11 mouse cellular contexts compared by ENCODE assay signal in the genomic region with DNA sequence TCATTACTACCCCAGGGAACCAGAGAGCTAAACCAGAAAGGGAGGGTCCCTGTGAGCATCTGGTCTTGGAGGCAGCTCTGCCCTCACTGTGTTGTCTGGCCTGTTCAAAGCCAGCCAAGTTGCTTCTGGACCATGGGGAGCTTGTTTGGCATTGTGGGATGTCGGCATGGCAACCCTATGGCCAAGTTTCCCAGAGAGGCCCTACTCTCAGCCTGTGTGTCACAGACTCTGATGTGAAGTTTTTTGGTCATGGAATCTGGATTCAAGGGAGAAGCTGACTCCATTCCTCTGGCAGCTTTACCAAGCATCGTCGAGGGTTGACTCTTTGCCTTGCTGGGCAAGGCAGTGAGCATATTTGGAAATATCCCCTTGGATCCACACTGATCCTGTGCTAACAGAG. TPM values are rescaled to one million over a fixed set of nuclear protein-coding genes. Genes with fewer than 3 reads are reported as not detected.
A peak's percentile ranks its signal among the peaks of the same experiment; 100 is the strongest.
DNase-seq lines count a peak whose midpoint lies in the region; ATAC-seq and TF ChIP-seq lines count a peak whose summit lies in the region.
"Had no signal": no experiment of that assay in that cellular context is flagged by ENCODE, and none has a peak within 500 bp of the region (broad histone marks: within the 10 kb centered on the region; RNA-seq: fewer than 3 reads in every experiment).

No protein-coding gene starts in this region.

- peaks cover 6% of the 10 kb centered on the region; the same call in 1 of the 2 replicates for H3K27me3 ChIP-seq in heart, adult 2 months (ENCODE audit: control insufficient read depth, insufficient read depth, low read length)
- H3K27me3 ChIP-seq in heart, embryonic 10.5 days (ENCODE audit: insufficient read depth, poor library complexity, severe bottlenecking), result peaks cover 73% of the 10 kb centered on the region
- no peaks in the 10 kb centered on the region for H3K27me3 ChIP-seq in midbrain, postnatal 0 days (ENCODE audit: insufficient read depth, low read length)
- peaks cover 11% of the 10 kb centered on the region for H3K27me3 ChIP-seq in midbrain, embryonic 11.5 days (ENCODE audit: control insufficient read depth, insufficient read depth, low read length)
- H3K27me3 ChIP-seq in liver, embryonic 11.5 days (replicated peaks; ENCODE audit: control insufficient read depth, insufficient read depth, low read length), result peaks cover 62% of the 10 kb centered on the region

- TF ChIP-seq POLR2A in heart, adult 2 months (IDR thresholded peaks at IDR 0.05; ENCODE audit: insufficient read depth, low read depth, low read length), result no peak

- H3K36me3 ChIP-seq in heart, adult 2 months (ENCODE audit: control insufficient read depth, insufficient read depth, low read length), result no peaks in the 10 kb centered on the region
- H3K36me3 ChIP-seq in heart, embryonic 10.5 days, result no peaks in the 10 kb centered on the region
- no peaks in the 10 kb centered on the region for H3K36me3 ChIP-seq in midbrain, postnatal 0 days (ENCODE audit: insufficient read depth, low read length)
- H3K36me3 ChIP-seq in midbrain, embryonic 11.5 days (ENCODE audit: control insufficient read depth, insufficient read depth, low read length), result no peaks in the 10 kb centered on the region
- H3K36me3 ChIP-seq in liver, embryonic 11.5 days (ENCODE audit: control insufficient read depth, insufficient read depth, low read length), result no peaks in the 10 kb centered on the region
- H3K36me3 ChIP-seq: limb, embryonic 15.5 days had no signal

- no peak overlapping the region for H3K9ac ChIP-seq in heart, adult 2 months (ENCODE audit: low read depth, low read length)
- H3K9ac ChIP-seq in midbrain, postnatal 0 days (replicated peaks; ENCODE audit: low read length, poor library complexity, severe bottlenecking), result no peak overlapping the region
- H3K9ac ChIP-seq in midbrain, embryonic 11.5 days (ENCODE audit: low read length), result no peak overlapping the region
- H3K9ac ChIP-seq in liver, embryonic 11.5 days (ENCODE audit: low read depth, low read length), result no peak overlapping the region
- H3K9ac ChIP-seq: limb, embryonic 15.5 days had no signal

- ATAC-seq in midbrain, postnatal 0 days (ENCODE audit: low FRiP score), result no peak
- no peak for ATAC-seq in midbrain, embryonic 11.5 days (ENCODE audit: low FRiP score)
- no peak for ATAC-seq in liver, embryonic 11.5 days (replicated peaks; ENCODE audit: low FRiP score)

- no peaks in the 10 kb centered on the region for H3K79me2 ChIP-seq in heart, adult 2 months (replicated peaks; ENCODE audit: control insufficient read depth, insufficient read depth, low read length)

- 57% methylated on average over 3 of the region's 3 CpGs for WGBS in heart, adult 2 months
- WGBS in heart, embryonic 10.5 days, result 65% methylated on average over 3 of the region's 3 CpGs
- 59% methylated on average over 3 of the region's 3 CpGs for WGBS in midbrain, postnatal 0 days
- 69% methylated on average over 3 of the region's 3 CpGs for whole genome bisulfite sequencing in midbrain, embryonic 11.5 days
- 68% methylated on average over 3 of the region's 3 CpGs for whole genome bisulfite sequencing in liver, embryonic 11.5 days

- peak; percentile 51 to 63 for DNase-seq in heart, adult 2 months
- DNase-seq in heart, embryonic 10.5 days (ENCODE audit: low spot score), result no peak
- peak; percentile 76 for DNase-seq in midbrain, postnatal 0 days (ENCODE audit: low spot score)
- no peak for DNase-seq in midbrain, embryonic 11.5 days (ENCODE audit: low spot score, missing footprints)
- peak; percentile 19 to 42 for DNase-seq in gastrocnemius, postnatal 4 days (ENCODE audit: low spot score in 2 of 2)
- no peak for DNase-seq in liver, embryonic 11.5 days (ENCODE audit: low spot score)
- DNase-seq in adrenal gland, postnatal 36 days, result no peak
- DNase-seq in left cerebral cortex, postnatal 36 days (ENCODE audit: low spot score in 2 of 2), result no peak
- DNase-seq: cerebellum, adult 11 months had no signal

- intact Hi-C loops in heart, adult 2 months (cut with DNase I), result loop anchor here (5.0 kb wide), 1 partner anchor 50 kb away; no protein-coding TSS in a partner anchor
- intact Hi-C loops in left cerebral cortex, postnatal 36 days (cut with DNase I), result no loop called here

- peaks cover 2% of the 10 kb centered on the region for H3K4me1 ChIP-seq in heart, adult 2 months (ENCODE audit: control insufficient read depth, insufficient read depth, low read length)
- H3K4me1 ChIP-seq in heart, embryonic 10.5 days, result peaks cover 36% of the 10 kb centered on the region
- peaks cover 10% of the 10 kb centered on the region; the same call in 1 of the 2 replicates for H3K4me1 ChIP-seq in midbrain, postnatal 0 days (ENCODE audit: insufficient read depth, low read length)
- peaks cover 36% of the 10 kb centered on the region for H3K4me1 ChIP-seq in midbrain, embryonic 11.5 days (ENCODE audit: control insufficient read depth, insufficient read depth, low read length)
- H3K4me1 ChIP-seq in liver, embryonic 11.5 days (replicated peaks; ENCODE audit: control insufficient read depth, insufficient read depth, low read length), result peaks cover 4% of the 10 kb centered on the region; the same call in 1 of the 2 replicates

- H3K4me3 ChIP-seq in heart, adult 2 months, result no peak overlapping the region
- no peak overlapping the region for H3K4me3 ChIP-seq in heart, embryonic 10.5 days
- H3K4me3 ChIP-seq in midbrain, postnatal 0 days (ENCODE audit: low read depth, low read length), result no peak overlapping the region
- no peak overlapping the region for H3K4me3 ChIP-seq in midbrain, embryonic 11.5 days (ENCODE audit: low read depth, low read length)
- no peak overlapping the region for H3K4me3 ChIP-seq in liver, embryonic 11.5 days (ENCODE audit: low read depth, low read length)
- H3K4me3 ChIP-seq: limb, embryonic 15.5 days had no signal

- H3K4me2 ChIP-seq in midbrain, postnatal 0 days (ENCODE audit: low read depth, low read length, poor library complexity, severe bottlenecking), result no peak overlapping the region
- no peak overlapping the region for H3K4me2 ChIP-seq in midbrain, embryonic 11.5 days
- H3K4me2 ChIP-seq in liver, embryonic 11.5 days, result no peak overlapping the region
- H3K4me2 ChIP-seq: limb, embryonic 15.5 days had no signal

- no peak for TF ChIP-seq EP300 in heart, adult 2 months (IDR thresholded peaks at IDR 0.05; ENCODE audit: insufficient read depth, low read depth, low read length)

- no peaks in the 10 kb centered on the region for H3K9me3 ChIP-seq in heart, embryonic 10.5 days
- no peaks in the 10 kb centered on the region for H3K9me3 ChIP-seq in midbrain, postnatal 0 days (ENCODE audit: low read length)
- H3K9me3 ChIP-seq in midbrain, embryonic 11.5 days (ENCODE audit: control insufficient read depth, low read length), result no peaks in the 10 kb centered on the region
- no peaks in the 10 kb centered on the region for H3K9me3 ChIP-seq in liver, embryonic 11.5 days (ENCODE audit: control insufficient read depth, low read length)
- H3K9me3 ChIP-seq: limb, embryonic 15.5 days had no signal

- no peak for TF ChIP-seq CTCF in heart, adult 2 months (IDR thresholded peaks at IDR 0.05)
- TF ChIP-seq CTCF in midbrain, postnatal 0 days (IDR thresholded peaks at IDR 0.05), result no peak

- no peak overlapping the region; the same call in 1 of the 2 replicates for H3K27ac ChIP-seq in heart, adult 2 months
- H3K27ac ChIP-seq in heart, embryonic 10.5 days, result no peak overlapping the region
- no peak overlapping the region for H3K27ac ChIP-seq in midbrain, postnatal 0 days (ENCODE audit: low read depth, low read length)
- H3K27ac ChIP-seq in midbrain, embryonic 11.5 days (ENCODE audit: low read depth, low read length), result no peak overlapping the region
- H3K27ac ChIP-seq in liver, embryonic 11.5 days (ENCODE audit: low read depth, low read length), result no peak overlapping the region
- H3K27ac ChIP-seq: limb, embryonic 15.5 days had no signal

RNA-seq across cellular contexts. Expression of gene Galnt16, which starts 3.9 kb away (rescaled TPM):
- total RNA-seq in heart, adult 2 months (2021), result 1 to 10 TPM; 2.0 to 3.0 TPM
- polyA plus RNA-seq in heart, adult 2 months (2012; rRNA removed), result 3.0 and 3.4 TPM in 2 replicates
- 2.4 and 5.2 TPM in 2 replicates for polyA plus RNA-seq in heart, embryonic 10.5 days (2016; fragmentation: Nextera tagmentation; extraction: Ambion mirVana)
- total RNA-seq in midbrain, postnatal 0 days (2014; rRNA removed), result 83.0 and 83.5 TPM in 2 replicates
- 41.1 and 41.6 TPM in 2 replicates for polyA plus RNA-seq in midbrain, postnatal 0 days (2015; fragmentation: Nextera tagmentation; extraction: Ambion mirVana)
- polyA plus RNA-seq in midbrain, embryonic 11.5 days (2014; fragmentation: Nextera tagmentation; extraction: Ambion mirVana), result 13.1 and 14.0 TPM in 2 replicates
- 10 to 100 TPM; 41.7 to 43.6 TPM for total RNA-seq in gastrocnemius, postnatal 4 days (2021)
- polyA plus RNA-seq in liver, embryonic 11.5 days (2014; fragmentation: Nextera tagmentation; extraction: Ambion mirVana), result 0.92 TPM in 2 replicates
- total RNA-seq in adrenal gland, postnatal 36 days (2021), result 1 to 10 TPM; 7.1 to 8.8 TPM
- total RNA-seq in left cerebral cortex, postnatal 36 days (2021), result 10 to 100 TPM; 85.7 to 87.4 TPM
- total RNA-seq: hematopoietic stem cell, adult 5-6 weeks had no signal

RNA-seq across cellular contexts. Expression of gene Exd2, which starts 59.1 kb away (rescaled TPM):
- 10 to 100 TPM; 12.9 to 16.8 TPM for total RNA-seq in heart, adult 2 months (2021)
- 10.2 and 16.4 TPM in 2 replicates for polyA plus RNA-seq in heart, adult 2 months (2012; rRNA removed)
- polyA plus RNA-seq in heart, embryonic 10.5 days (2016; fragmentation: Nextera tagmentation; extraction: Ambion mirVana), result 21.2 TPM in 2 replicates
- 40.0 and 43.1 TPM in 2 replicates for total RNA-seq in midbrain, postnatal 0 days (2014; rRNA removed)
- polyA plus RNA-seq in midbrain, postnatal 0 days (2015; fragmentation: Nextera tagmentation; extraction: Ambion mirVana), result 31.5 and 32.7 TPM in 2 replicates
- 40.3 and 49.2 TPM in 2 replicates for polyA plus RNA-seq in midbrain, embryonic 11.5 days (2014; fragmentation: Nextera tagmentation; extraction: Ambion mirVana)
- 10 to 100 TPM; 32.8 to 36.6 TPM for total RNA-seq in gastrocnemius, postnatal 4 days (2021)
- polyA plus RNA-seq in liver, embryonic 11.5 days (2014; fragmentation: Nextera tagmentation; extraction: Ambion mirVana), result 17.5 and 18.7 TPM in 2 replicates
- total RNA-seq in adrenal gland, postnatal 36 days (2021), result 10 to 100 TPM; 18.6 to 20.2 TPM
- 100 to 1,000 TPM in 1 of 2 experiments, 10 to 100 TPM in 1; 93.9 to 147 TPM for total RNA-seq in left cerebral cortex, postnatal 36 days (2021)

Comparison
In these comparisons a context has a peak if more than half of its experiments do, and no peak if none do; other contexts are left out.
1. DNase-seq: peak in heart, adult 2 months (2 of 2), midbrain, postnatal 0 days (single experiment) and gastrocnemius, postnatal 4 days (2 of 2); none in heart, embryonic 10.5 days (single experiment), midbrain, embryonic 11.5 days (single experiment), liver, embryonic 11.5 days (single experiment), adrenal gland, postnatal 36 days (0 of 2) and left cerebral cortex, postnatal 36 days (0 of 2).